10 mouse cellular contexts compared by ENCODE assay signal in genomic region chr19:57404502-57404848, GRCm38 (mm10). TPM values are rescaled to one million over a fixed set of nuclear protein-coding genes. Genes with fewer than 3 reads are reported as not detected.
DNase-seq lines count a peak whose midpoint lies in the region; ATAC-seq and TF ChIP-seq lines count a peak whose summit lies in the region.
"Had no signal": no experiment of that assay in that cellular context is flagged by ENCODE, and none has a peak within 500 bp of the region (broad histone marks: within the 10 kb centered on the region; RNA-seq: fewer than 3 reads in every experiment).

No protein-coding gene starts in this region.

- TF ChIP-seq CTCF in heart, postnatal 0 days (IDR thresholded peaks at IDR 0.05; ENCODE audit: low read depth): no peak

- H3K27ac ChIP-seq in heart, postnatal 0 days (ENCODE audit: low read depth): no peak overlapping the region
- no peak overlapping the region for H3K27ac ChIP-seq in forebrain, embryonic 12.5 days
- no peak overlapping the region for H3K27ac ChIP-seq in liver, embryonic 13.5 days
- H3K27ac ChIP-seq: macrophage had no signal

- no peak for DNase-seq in heart, postnatal 0 days (ENCODE audit: low spot score)
- DNase-seq in heart, postnatal 36 days: no peak
- peak; percentile 16 for DNase-seq in MEL-GATA-1-ER (ENCODE audit: extremely low read depth, low read depth)
- no peak for DNase-seq in liver, embryonic 13.5 days
- DNase-seq in urinary bladder, adult 2 months (ENCODE audit: low spot score): no peak
- no peak for DNase-seq in urinary bladder, postnatal 10 days (ENCODE audit: low spot score)
- no peak for DNase-seq in right cerebral cortex, postnatal 4 days

- no peak overlapping the region for H3K4me3 ChIP-seq in heart, postnatal 0 days (ENCODE audit: low read depth, low read length)
- no peak overlapping the region for H3K4me3 ChIP-seq in forebrain, embryonic 12.5 days (replicated peaks)
- H3K4me3 ChIP-seq in liver, embryonic 13.5 days (replicated peaks): peak overlapping the region; percentile 30; the same call in 1 of the 2 replicates

- H3K9ac ChIP-seq in heart, postnatal 0 days (replicated peaks; ENCODE audit: low read depth, low read length): no peak overlapping the region
- no peak overlapping the region for H3K9ac ChIP-seq in forebrain, embryonic 12.5 days
- no peak overlapping the region for H3K9ac ChIP-seq in liver, embryonic 13.5 days

- peak overlapping the region; percentile 36; the same call in 1 of the 2 replicates for H3K4me2 ChIP-seq in heart, postnatal 0 days (ENCODE audit: low read depth, low read length)
- H3K4me2 ChIP-seq in forebrain, embryonic 12.5 days: peak overlapping the region; percentile 31; the same call in 1 of the 2 replicates
- peak overlapping the region; percentile 51 for H3K4me2 ChIP-seq in liver, embryonic 13.5 days

- H3K36me3 ChIP-seq in heart, postnatal 0 days (replicated peaks; ENCODE audit: control insufficient read depth, insufficient read depth, low read length): no peaks in the 10 kb centered on the region
- no peaks in the 10 kb centered on the region for H3K36me3 ChIP-seq in forebrain, embryonic 12.5 days (replicated peaks)
- H3K36me3 ChIP-seq in liver, embryonic 13.5 days: no peaks in the 10 kb centered on the region
- H3K36me3 ChIP-seq: G1E had no signal

- H3K9me3 ChIP-seq in heart, postnatal 0 days (replicated peaks; ENCODE audit: control insufficient read depth, low read length): no peaks in the 10 kb centered on the region
- no peaks in the 10 kb centered on the region for H3K9me3 ChIP-seq in forebrain, embryonic 12.5 days
- H3K9me3 ChIP-seq in liver, embryonic 13.5 days (replicated peaks): no peaks in the 10 kb centered on the region
- H3K9me3 ChIP-seq: G1E had no signal

- intact Hi-C loops in heart, postnatal 36 days (cut with DNase I): loop anchor here (1.0 to 10.0 kb wide), 3 partner anchors 52 to 239 kb away; partner anchors contain the start of gene Atrnl1

- H3K4me1 ChIP-seq in heart, postnatal 0 days (ENCODE audit: control insufficient read depth, insufficient read depth): no peaks in the 10 kb centered on the region
- peaks cover 8% of the 10 kb centered on the region; the same call in 1 of the 2 replicates for H3K4me1 ChIP-seq in forebrain, embryonic 12.5 days
- peaks cover 17% of the 10 kb centered on the region; the same call in 1 of the 2 replicates for H3K4me1 ChIP-seq in liver, embryonic 13.5 days (replicated peaks)

- WGBS in heart, postnatal 0 days: 15% methylated on average over 9 of the region's 9 CpGs
- 8% methylated on average over 9 of the region's 9 CpGs for WGBS in forebrain, embryonic 12.5 days
- WGBS in liver, embryonic 13.5 days (ENCODE audit: insufficient replicate concordance): 14% methylated on average over 9 of the region's 9 CpGs

- 0 out of 2 replicates have a peak, but pooled peaks have one; percentile 17 for ATAC-seq in heart, postnatal 0 days (ENCODE audit: insufficient read depth, low read depth)
- 0 out of 2 replicates have a peak, but pooled peaks have one; percentile 3 for ATAC-seq in forebrain, embryonic 12.5 days (ENCODE audit: low FRiP score)
- ATAC-seq in liver, embryonic 13.5 days (ENCODE audit: low read depth): no peak

- no peak for TF ChIP-seq EP300 in heart, postnatal 0 days (IDR thresholded peaks at IDR 0.05; ENCODE audit: low read depth)

- no peaks in the 10 kb centered on the region for H3K27me3 ChIP-seq in heart, postnatal 0 days (ENCODE audit: control insufficient read depth, insufficient read depth, low read length)
- H3K27me3 ChIP-seq in forebrain, embryonic 12.5 days: no peaks in the 10 kb centered on the region
- H3K27me3 ChIP-seq in liver, embryonic 13.5 days: no peaks in the 10 kb centered on the region

RNA-seq across cellular contexts. Expression of gene Fam160b1, which starts 44.0 kb away (rescaled TPM):
- 12.6 and 16.3 TPM in 2 replicates for total RNA-seq in heart, postnatal 0 days (2014; rRNA removed; ENCODE audit: low replicate concordance)
- 7.0 and 7.8 TPM in 2 replicates for polyA plus RNA-seq in heart, postnatal 0 days (2015; fragmentation: Nextera tagmentation; extraction: Ambion mirVana)
- 10 to 100 TPM; 11.5 to 11.6 TPM for total RNA-seq in heart, postnatal 36 days (2021)
- polyA plus RNA-seq in forebrain, embryonic 12.5 days (2016; fragmentation: Nextera tagmentation; extraction: Ambion mirVana): 15.7 and 16.7 TPM in 2 replicates
- polyA plus RNA-seq in liver, embryonic 13.5 days (2015; fragmentation: Nextera tagmentation; extraction: Ambion mirVana): 5.3 and 5.6 TPM in 2 replicates
- 13.9 and 17.3 TPM in 2 replicates for polyA plus RNA-seq in urinary bladder, adult 2 months (2012; rRNA removed)

RNA-seq across cellular contexts. Expression of gene Trub1, which starts 48.2 kb away (rescaled TPM):
- total RNA-seq in heart, postnatal 0 days (2014; rRNA removed; ENCODE audit: low replicate concordance): 3.7 and 7.7 TPM in 2 replicates
- polyA plus RNA-seq in heart, postnatal 0 days (2015; fragmentation: Nextera tagmentation; extraction: Ambion mirVana): 7.7 and 7.9 TPM in 2 replicates
- total RNA-seq in heart, postnatal 36 days (2021): 1 to 10 TPM; 4.6 to 7.9 TPM
- polyA plus RNA-seq in forebrain, embryonic 12.5 days (2016; fragmentation: Nextera tagmentation; extraction: Ambion mirVana): 18.4 and 20.1 TPM in 2 replicates
- polyA plus RNA-seq in liver, embryonic 13.5 days (2015; fragmentation: Nextera tagmentation; extraction: Ambion mirVana): 12.4 and 13.1 TPM in 2 replicates
- polyA plus RNA-seq in urinary bladder, adult 2 months (2012; rRNA removed): 14.1 and 16.6 TPM in 2 replicates
